Mouse (Mus musculus): Measurements from ENCODE around the gene Tcp10b.
"Not testable (repeated sequence)": the region's sequence is repeated elsewhere in the genome, so short reads cannot be mapped to it uniquely, and the experiment has no call there.

DNA sequence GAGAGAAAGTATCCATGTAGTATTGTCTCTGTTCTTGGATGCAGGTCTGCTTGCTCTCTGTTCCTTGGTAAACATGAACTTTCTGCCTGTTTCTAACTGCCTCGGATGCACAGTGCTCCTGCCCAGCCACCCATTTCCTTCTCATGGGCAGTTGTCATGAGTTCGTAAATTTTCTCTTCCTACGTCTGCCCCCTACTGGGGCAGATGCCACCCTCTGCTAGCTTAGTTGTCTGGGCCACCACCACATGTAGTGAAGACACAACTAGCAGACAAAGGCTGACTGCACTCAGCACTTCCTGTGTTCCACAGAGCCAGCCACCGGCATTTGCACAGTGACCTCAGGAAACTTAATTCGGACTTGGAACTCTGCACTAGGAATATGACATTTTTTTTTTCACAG, 8.3 kb downstream of the Tcp10b start:
- TF ChIP-seq CTCF (IDR thresholded peaks at IDR 0.05; ENCODE audit: insufficient read depth, low read length); POLR2A (IDR thresholded peaks at IDR 0.05; ENCODE audit: borderline replicate concordance, extremely low read depth, low read depth, low read length): not testable (repeated sequence)

Measured in lung, adult 2 months (tissue).